Mouse (Mus musculus) ZHBTc4 (cell line): ENCODE results near the gene Kmt2c.

ENCODE experiments used
- DNase-seq: peaks from one replicate; pipeline ENCODE4 v3.0.0-alpha.2; 2011; ENCODE audit warnings: low read depth, low spot score

Kmt2c gene

GRCm38 (mm10) chr5:25498346-25498820 lies at the start of gene Kmt2c:
Gene Kmt2c (minus strand): TSS chr5:25498783.
- DNase-seq, result peak; percentile 82

- no peak for DNase-seq
Observed at GRCm38 (mm10) chr5:25546912-25547311, 48.3 kb upstream of the Kmt2c start.

- no peak for DNase-seq
Observed at GRCm38 (mm10) chr5:25544566-25544965, 46.0 kb upstream of the Kmt2c start.

DNA sequence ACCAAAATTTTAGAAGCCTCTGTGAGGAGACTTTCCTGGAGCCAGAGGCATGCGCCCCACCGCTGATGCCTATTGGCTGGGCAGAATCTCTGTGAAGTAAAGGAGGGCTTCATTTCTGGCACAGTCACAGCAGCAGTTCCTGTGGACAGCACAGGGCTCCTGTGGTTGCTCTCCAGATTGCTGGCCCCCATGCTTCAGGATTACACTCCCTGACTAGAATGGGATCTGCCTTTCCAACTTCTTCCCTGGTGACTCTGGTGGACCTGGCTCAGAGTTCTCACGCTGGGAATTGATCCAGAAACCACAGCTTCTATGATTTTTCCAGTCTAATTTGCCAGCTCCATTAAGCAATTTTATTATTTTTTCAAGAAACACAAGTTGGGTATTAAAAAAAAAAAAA lies 45.5 kb upstream of the Kmt2c start:
- DNase-seq, result no peak

- no peak for DNase-seq
Observed at GRCm38 (mm10) chr5:25541661-25542060, 43.1 kb upstream of the Kmt2c start.

DNA sequence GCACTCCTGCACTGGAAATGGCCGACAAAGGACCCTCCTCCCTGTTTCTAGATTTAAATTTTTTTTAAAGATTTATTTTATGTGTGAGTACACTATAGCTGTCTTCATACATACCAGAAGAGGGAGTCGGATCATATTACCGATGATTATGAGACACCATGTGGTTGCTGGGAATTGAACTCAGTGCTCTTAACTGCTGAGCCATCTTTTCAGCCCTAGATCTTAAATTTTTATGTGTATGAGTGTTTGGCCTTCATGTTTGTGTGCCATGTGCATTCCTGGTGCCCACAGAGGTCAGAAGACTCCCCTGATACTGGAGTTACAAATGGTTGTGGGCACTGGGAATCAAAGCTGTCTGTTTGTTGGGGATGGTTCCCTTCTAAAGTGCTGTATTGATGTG lies 42.3 kb upstream of the Kmt2c start:
- DNase-seq, result no peak

DNA sequence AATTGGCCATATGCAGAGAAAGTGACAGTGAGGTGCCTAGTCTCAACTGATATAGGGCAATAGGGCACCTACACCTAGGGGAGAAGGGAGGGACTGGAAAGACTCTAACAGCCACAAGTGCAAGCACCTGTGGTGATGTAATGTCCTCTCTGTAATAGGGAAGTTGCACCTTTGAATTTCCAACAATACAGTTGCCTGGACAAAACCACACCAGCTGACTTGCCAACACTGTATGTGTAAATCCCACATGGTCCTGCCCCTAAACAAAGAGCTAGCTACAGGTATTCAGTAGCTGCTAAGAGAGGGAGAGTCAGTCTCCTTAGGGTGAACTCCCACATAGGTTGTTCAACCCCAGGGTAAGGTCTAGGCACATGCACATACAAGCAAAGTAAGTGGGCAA lies 41.8 kb upstream of the Kmt2c start:
- no peak for DNase-seq

DNA sequence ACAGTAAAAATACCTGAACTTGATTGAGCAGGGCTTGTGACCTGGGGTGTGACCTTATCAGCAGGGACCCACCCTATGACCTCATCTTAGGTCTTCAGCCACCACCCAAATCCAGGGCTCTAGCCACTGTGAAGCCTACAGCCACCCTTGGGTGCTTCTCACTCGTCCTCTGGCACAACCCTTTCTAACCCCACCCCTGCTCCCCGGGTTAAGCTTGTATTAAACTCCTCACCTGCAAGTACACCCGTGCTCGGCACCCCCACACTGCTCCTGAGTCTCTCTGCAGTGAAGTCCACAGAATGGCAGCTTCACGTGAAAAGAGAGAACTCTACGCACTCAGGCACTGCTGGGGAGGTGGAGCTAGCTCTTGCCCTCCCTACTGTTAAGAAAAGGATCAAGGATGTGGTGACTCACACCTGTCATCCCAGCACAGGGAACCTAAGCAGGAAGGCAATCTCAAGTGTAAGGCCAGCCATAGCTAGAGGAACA lies 38.4 kb upstream of the Kmt2c start:
- DNase-seq, result peak; percentile 84

- DNase-seq, result peak; percentile 66
Observed at GRCm38 (mm10) chr5:25536451-25536850, 37.9 kb upstream of the Kmt2c start.

DNA sequence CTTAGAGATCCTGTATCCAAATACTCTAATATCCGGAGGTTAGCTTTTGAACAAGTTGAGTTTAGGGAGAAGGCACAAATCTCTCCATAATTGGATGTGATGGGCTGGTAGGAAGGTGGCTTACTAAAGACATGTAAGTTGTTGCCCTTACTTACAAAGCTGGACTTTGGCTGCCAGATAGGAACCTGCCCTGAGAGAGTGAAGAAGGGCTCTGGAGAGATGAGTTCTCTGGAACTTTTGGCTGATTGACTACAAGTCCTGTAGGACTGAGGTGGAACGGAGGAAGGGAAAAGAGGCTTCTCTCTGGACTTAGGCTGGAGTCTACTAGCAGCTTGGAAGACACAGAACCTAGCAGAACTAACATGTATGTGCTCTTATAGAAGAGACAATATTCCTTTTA lies 37.0 kb upstream of the Kmt2c start:
- no peak for DNase-seq

- peak; percentile 98 for DNase-seq
Observed at GRCm38 (mm10) chr5:25533298-25533697, 34.7 kb upstream of the Kmt2c start.

DNA sequence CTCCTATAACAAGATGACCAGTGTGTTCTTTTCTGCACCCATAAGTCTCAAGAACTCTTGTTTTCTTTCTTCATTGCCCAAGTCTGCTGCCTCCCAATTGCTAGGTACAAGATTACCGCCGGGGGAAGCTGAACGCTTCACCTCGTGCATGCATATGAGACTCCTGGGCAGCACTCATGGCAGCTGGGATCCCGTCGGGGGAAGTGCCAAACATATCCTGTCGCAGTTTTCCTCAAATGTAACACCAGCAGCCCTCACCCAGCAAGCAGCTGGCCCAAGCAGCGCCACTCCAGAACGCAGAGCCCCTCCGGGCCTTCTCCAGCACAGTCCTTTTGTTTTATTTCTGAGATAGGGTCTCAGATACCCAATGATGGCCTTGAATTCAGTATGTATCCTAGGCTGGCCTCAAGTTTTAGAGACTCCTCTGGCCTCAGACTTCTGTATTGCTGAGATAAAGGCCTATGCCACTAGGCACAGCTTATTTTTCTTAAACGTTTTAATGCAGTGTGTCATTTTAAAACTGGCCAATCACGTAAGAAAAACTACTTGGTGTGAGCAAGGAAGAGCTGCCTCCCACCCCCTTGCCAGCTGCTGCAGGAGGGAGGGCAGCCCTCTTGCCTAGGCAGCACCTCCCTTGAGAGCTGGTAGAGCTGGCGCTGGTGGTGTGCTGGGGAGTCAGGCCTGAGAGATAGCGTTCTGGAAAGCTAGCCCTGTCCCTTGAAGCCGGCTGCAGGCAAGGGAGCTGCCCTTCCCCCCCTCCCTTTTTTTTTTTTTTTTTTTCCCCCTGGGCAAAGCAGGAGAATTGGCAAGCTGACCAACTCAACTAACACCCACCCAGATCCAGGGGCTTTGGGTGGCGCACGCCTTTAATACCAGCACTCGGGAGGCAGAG lies 33.9 kb upstream of the Kmt2c start:
- peak; percentile 84 for DNase-seq

DNA sequence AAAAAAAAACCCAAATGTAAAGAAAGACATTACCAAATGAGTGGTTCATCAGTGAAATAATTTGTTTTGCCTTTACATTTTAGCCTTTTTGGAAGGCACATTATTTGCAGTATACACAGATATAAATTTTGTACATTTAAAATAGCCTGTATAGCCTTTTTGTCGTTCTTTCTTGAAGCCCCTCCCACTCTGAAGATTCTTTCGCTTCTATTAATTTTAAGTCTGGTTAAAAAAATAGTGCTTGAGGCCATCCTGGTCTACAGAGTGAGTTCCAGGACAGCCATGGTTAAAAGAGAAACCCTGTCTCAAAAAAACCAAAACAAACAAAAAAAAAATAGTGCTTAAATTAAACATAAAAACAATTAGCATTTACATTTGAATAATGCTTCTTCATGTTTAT lies 32.0 kb upstream of the Kmt2c start:
- no peak for DNase-seq

DNA sequence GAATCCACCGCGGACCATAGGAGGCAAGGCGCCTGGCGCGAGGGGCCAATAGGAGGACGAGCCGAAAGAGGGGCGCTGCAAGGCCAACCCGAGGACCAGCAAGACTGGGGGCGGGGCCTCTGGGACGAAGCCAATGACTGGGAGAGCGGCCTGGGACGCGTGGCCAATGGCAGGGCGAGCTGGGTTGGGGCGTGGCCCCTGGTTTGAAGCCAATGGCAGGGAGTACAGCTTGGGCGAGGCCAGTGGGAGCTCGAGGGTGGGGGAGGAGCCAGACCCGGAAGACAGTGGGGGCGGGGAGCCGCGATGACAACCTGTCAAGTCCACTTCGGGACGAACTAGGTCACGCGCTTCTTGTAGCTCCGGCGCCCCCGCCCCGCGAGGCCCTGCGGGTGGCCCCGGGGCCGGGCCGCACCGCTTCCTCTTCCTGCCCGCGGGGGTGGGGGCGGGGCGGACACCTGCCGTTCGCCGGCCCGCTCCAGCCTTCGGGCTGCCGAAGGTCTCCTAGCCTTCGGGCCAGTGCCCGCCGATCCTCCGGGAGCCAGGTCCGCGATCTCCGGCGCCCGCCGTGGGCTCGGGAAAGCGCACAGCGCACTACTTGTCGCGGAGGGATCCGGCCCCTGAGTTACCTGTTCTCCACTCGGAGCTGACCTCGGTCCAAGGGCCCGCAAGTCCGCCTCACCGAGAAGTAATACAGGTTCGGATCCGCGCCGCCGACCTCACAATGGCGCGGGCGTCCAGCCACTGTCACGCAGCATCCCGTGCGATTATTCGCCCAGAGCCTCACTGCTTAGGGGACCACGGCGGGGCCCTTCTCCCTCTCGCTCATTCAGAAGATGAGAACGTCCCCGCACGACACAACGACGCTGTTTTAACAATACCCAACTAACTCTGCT lies 31.2 kb upstream of the Kmt2c start:
- DNase-seq, result peak; percentile 100

- DNase-seq, result no peak
Observed at GRCm38 (mm10) chr5:25528851-25529528, 30.4 kb upstream of the Kmt2c start.

GRCm38 (mm10) chr5:25527971-25528370 lies 29.4 kb upstream of the Kmt2c start:
- peak; percentile 45 for DNase-seq

DNA sequence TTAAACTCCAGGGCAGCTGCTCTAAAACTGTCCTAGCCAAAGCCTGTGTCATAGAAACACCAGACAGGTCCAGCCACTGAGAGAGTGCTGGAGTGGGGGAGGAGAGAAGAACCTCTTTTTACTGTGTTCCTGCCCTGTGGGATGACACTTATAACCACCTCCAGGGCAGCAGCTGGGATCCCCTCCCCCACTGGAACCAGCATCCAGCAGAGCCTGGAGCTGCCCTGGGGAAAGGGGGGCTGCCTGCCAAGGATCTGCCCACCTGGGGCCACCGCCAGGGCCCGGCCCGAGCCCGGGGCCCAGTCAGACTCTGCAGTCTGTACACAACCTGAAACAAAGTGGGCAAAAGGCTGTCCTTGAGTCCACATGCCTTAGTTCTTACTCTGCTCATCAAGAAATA lies 28.3 kb upstream of the Kmt2c start:
- DNase-seq, result no peak

DNA sequence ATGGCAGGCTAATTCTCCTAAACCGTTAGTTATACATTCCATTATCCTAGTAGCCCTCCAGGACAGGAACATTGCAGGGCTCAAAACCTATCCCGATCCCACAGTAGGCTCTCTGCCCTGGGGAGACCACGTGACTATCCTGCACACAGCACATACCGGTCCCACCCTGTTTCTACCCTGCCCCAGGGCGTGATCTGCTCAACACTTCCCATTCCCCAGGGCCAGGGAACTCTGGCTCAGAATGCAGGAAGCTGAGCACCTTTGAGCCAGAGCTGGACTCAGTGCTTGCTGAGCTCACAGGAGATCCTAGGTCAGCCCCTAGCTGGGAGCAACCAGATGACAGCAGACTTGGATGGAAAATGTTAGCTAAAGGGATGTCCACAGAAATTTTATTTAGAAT lies 27.5 kb upstream of the Kmt2c start:
- DNase-seq, result peak; percentile 98

DNA sequence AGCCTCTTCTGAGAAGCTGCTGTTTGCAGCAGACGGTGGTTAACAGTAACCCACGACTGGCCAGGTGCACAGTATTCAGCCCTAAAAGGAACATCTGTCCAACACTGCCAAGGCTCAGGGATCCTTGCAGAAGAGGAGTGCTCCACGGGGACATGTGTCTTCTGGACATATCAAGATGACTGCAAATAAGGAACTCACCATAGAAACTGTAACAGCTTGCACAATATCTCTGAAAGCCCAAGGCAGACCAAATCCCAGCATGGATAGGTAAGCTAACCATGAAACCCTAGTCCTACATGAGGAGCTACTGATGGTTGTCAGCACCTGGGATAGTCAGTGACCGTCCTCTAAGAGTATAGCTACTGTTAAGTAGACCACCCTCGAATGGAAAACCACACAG lies 22.9 kb upstream of the Kmt2c start:
- no peak for DNase-seq

GRCm38 (mm10) chr5:25519820-25520219 lies 21.2 kb upstream of the Kmt2c start:
- no peak for DNase-seq

- DNase-seq, result no peak
Observed at GRCm38 (mm10) chr5:25517550-25517949, 19.0 kb upstream of the Kmt2c start.
